Mouse (Mus musculus) cortical plate, adult 2 months (tissue): ENCODE measurements around the gene Jmjd7. TPM values are rescaled to one million over a fixed set of nuclear protein-coding genes. Genes with fewer than 3 reads are reported as not detected.
A peak's percentile ranks its signal among the peaks of the same experiment; 100 is the strongest.

Experiments used
- H3K27ac ChIP-seq: fragments of 200-500 bp; 2 replicates; pipeline ENCODE4 v1.5.1; 2012; ENCODE audit warnings: low read length, control low read depth, inconsistent platforms; ENCODE audit not compliant: insufficient read depth
- H3K4me1 ChIP-seq: fragments of 200-500 bp; 2 replicates; pipeline ENCODE4 v1.6.1; 2011; ENCODE audit warnings: low read length; ENCODE audit not compliant: control insufficient read depth, insufficient read depth
- H3K4me3 ChIP-seq: fragments of 200-500 bp; 2 replicates; pipeline ENCODE4 v1.5.1; 2011; ENCODE audit warnings: mild to moderate bottlenecking, low read length, control low read depth; ENCODE audit not compliant: insufficient read depth
- CTCF ChIP-seq: fragments of 200-500 bp; IDR thresholded peaks from 2 replicates; pipeline ENCODE4 v1.5.1; 2011; ENCODE audit warnings: mild to moderate bottlenecking, control low read depth, low read length; ENCODE audit not compliant: insufficient read depth; ENCODE audit errors: extremely low read depth
- POLR2A ChIP-seq: fragments of 200-500 bp; IDR thresholded peaks from 2 replicates; pipeline ENCODE4 v1.6.1; 2011; ENCODE audit warnings: mild to moderate bottlenecking, low read length, control low read depth; ENCODE audit not compliant: insufficient read depth; ENCODE audit errors: extremely low read depth
- polyA plus RNA-seq: library from polyadenylated mRNA; depleted of rRNA; stranded (reverse); fragments of >200 nt; gene quantifications from 2 replicates; pipeline ENCODE4 v1.2.3, GENCODE M21; 2012

The Jmjd7 gene
- polyA plus RNA-seq, 1 experiment, result 6.1 TPM

DNA sequence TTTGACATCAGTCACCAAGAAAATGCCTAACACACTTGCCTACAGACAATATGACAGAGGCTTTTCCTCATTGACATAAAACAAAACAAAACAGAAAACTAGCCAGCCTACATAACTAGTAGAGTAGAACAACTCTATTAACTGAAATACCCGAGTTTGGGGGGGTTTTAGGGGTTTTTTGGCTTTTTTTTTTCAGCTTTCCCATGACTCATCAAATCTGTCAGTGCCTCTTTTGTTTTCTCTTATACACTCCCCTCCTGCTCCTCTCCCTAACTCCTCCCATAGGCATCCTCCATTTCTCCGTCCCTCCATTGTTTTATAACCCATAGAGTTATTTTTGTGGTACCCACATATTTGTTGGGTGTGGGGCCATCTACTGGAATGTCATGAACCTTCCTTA is 33.8 kb upstream of the Jmjd7 start:
- Histone ChIP-seq H3K4me3 (no peak overlapping the region), H3K27ac (no peak overlapping the region), H3K4me1 (peaks cover 15% of the 10 kb centered on the region)
- no peak for TF ChIP-seq CTCF

DNA sequence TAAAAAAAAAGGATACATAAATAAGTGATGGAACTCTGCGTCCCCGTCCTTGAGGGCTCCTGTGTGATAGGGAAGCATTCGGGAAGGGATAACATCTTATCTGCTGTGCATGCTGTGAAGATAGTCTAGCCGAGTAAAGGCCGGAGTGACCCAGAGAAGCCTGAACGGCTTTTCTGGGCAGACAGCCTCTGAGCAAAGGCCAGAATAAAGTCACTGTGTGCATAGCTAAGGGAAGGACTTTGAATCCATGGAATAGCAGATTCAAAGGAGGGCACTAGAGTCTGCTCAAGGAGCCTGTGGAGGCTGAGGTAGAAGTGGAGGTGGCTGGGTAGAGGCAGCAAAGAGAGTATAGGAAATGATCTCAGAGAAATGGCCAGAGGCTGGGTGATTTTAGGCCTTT is 32.4 kb upstream of the Jmjd7 start:
- no peak overlapping the region for H3K27ac ChIP-seq
- TF ChIP-seq CTCF (no peak), POLR2A (no peak)
- H3K4me3 ChIP-seq, result no peak overlapping the region
- peaks cover 12% of the 10 kb centered on the region for H3K4me1 ChIP-seq

DNA sequence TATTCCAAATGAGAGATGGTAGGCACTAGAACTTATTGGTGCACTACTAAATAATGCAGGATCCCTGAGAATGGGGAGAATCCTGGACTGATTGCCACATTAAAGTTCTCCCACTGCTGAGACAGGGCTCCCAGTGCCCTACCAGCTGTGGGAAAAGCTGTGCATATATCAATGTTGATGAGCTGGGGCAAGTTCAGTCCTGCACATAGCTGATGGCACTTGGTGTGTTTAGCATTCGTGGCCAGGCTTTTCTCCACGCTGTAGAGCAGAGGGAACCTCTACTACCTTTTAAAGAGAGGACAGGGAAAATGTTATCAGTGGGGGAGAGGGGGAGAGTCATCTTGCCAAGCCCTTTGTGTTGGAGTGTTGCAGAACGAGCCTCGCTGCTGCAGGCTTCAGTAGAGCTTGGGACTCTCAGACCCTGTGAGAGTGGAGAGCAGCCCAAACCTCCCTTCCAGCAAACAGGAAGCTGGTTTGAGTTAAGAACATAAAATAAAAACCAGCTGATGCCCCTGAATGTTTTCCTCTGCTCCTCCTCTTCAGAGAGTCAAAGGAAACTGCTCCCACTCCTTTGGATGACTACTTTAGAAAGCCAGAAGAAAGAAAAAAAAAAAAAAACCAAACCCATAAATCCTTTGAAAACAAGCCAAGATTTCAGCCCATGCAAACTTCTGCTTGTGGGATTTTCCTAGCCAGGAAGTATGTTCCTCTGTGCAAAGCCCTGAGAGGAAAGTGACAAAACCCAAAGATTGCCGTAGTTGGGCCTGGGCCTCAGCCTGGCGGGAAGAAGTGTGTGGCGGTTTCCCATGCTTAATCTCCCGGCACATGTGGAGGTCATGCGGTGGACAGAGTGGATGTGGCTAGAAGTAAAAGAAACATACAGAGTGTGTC is 31.6 kb upstream of the Jmjd7 start:
- no peak for TF ChIP-seq POLR2A
- no peak for TF ChIP-seq CTCF
- peaks cover 12% of the 10 kb centered on the region for H3K4me1 ChIP-seq
- 0 out of 2 replicates have a peak overlapping the region, but pooled peaks have one; percentile 45 for H3K27ac ChIP-seq
- no peak overlapping the region for H3K4me3 ChIP-seq

DNA sequence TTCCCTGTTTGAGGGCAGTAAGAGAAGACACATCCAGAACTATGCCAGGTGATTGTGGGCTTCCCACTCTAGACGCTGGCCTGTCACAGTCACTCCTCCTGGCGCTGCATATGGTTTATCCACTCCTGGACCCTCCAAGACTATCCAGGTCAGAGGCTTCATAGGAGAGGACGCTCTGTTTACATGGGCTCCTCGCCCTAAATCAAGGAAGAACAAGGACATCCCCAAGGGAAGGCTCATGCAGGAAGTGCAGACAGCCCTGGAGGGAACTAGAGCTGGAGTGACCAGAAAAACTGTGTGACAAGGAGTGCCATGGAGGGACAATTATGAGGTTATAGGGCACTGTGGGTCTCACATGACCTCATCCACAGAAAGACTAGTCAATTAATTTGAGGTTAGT is 29.9 kb upstream of the Jmjd7 start:
- H3K4me3 ChIP-seq, result no peak overlapping the region
- no peak overlapping the region for H3K27ac ChIP-seq
- H3K4me1 ChIP-seq, result peaks cover 12% of the 10 kb centered on the region
- TF ChIP-seq POLR2A (no peak), CTCF (no peak)

DNA sequence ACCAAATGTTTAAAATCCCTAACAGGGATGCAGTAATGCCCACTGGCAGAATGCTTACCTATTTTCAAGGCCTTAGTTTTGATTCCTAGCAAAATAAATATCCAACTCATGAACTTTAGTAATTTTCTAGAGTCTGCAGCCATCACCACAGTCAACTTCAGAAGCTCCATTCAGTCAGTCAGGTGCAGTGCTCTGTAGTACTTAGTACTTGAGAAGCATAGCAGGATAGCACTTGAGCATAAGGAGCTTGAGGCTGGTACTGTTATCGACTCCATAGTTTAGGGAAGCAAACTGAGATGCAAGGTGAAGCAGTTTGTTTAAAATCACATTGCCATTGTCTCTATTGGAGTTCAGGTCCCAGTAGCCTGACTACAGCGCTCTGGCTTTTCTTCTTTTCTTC is 27.6 kb upstream of the Jmjd7 start:
- no peak overlapping the region for H3K27ac ChIP-seq
- TF ChIP-seq CTCF, result no peak
- TF ChIP-seq POLR2A, result no peak
- no peak overlapping the region for H3K4me3 ChIP-seq
- peaks cover 11% of the 10 kb centered on the region for H3K4me1 ChIP-seq

DNA sequence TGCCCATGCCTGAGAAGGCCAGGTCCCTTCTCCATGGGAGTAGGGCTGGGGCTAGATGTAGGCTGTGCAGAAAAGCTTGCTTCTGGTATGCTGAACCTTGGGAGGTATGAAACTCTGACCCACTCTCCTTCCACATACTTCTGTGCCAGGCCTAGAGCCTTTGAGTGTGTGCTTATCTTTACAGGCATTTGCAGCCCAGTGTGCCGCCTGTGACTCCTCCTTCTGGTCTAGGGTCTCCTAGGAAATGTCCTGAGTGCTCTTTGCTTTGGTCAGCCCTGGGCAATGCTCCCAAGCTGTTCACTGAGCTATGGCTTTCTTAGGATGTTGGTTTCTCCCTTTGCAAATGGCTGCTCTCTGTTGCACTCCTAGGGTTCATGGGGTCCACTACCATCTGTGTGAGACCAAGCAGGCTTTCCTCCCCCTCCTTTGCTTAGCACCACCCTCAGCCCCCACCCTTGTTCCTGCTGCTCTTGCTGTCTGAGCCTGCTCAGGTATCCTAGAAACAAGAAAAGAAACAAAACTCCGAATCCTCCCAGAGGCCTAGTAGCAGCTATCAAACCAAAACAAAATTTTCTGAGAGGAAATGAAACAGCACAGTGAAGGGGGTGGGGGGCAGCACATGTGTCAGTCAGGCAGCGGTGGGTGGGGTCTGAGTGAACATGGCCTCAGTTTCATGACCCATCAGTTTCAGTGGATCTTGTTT is 26.2 kb upstream of the Jmjd7 start:
- Histone ChIP-seq H3K4me1 (peaks cover 4% of the 10 kb centered on the region), H3K4me3 (no peak overlapping the region), H3K27ac (no peak overlapping the region)
- no peak for TF ChIP-seq CTCF
- TF ChIP-seq POLR2A, result no peak

DNA sequence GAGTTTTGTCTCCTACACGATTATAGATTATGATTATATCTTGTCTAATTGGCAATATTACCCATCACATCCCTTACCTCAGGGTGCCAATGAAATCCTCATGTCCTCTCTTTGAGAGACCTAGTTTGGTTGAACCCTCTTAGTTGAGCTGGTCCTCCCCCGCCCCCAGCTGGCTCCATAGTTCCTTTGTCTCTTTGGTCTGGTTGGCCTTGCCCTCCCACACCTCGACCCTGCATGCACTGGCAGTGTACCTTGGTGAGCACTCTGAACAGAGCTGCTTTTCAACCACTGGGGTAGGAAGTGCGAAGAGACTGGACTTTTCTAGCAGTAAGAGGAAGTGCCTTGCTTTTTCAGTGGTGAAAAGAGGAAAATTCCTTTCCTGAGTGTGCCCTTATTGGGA is 25.3 kb upstream of the Jmjd7 start:
- no peak for TF ChIP-seq POLR2A
- TF ChIP-seq CTCF, result no peak

DNA sequence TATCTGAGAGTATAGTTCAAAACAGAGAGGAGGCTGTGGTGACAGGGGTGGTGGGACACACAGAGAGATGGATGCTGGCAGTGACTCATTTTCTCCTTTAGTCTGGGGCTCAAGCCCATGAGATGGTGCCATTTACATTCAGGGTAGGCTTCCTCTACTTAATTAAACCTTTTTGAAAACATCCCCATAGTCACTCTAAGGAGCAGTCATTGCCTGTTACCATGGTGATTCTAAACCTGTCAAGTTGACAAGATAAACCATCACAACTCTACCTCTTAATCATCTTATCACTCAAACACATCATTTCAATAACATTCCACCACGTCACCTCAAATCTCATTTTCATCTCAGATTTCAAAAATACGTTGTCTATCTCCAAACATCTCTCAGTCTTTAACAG is 23.3 kb upstream of the Jmjd7 start:
- Histone ChIP-seq H3K27ac (no peak overlapping the region), H3K4me1 (peaks cover 4% of the 10 kb centered on the region), H3K4me3 (no peak overlapping the region)
- no peak for TF ChIP-seq POLR2A
- TF ChIP-seq CTCF, result no peak

More for the DNA sequence above, 25.3 kb upstream of the Jmjd7 start:
- Histone ChIP-seq H3K27ac (no peak overlapping the region), H3K4me3 (no peak overlapping the region), H3K4me1 (peaks cover 2% of the 10 kb centered on the region)

DNA sequence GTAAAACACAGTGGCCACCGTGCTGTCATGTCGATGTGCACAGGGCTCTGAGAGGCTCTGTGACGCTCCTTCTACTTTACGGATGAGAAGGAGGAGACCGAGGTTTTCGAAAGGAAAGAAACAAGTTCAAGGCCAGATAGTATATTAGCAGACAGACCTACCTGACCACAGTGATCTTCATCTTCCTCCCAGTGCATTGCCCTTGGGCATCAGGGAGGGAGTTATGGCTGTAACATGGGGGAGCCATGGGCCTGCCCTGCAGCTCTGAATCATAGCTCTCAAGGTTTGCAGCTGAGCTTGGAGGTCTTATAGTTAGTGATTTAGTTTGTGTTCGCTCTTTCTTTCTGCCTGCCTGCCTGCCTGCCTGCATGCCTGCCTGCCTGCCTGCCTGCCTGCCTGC is 20.6 kb upstream of the Jmjd7 start:
- TF ChIP-seq CTCF (no peak), POLR2A (no peak)
- H3K4me3 ChIP-seq, result no peak overlapping the region
- peaks cover 6% of the 10 kb centered on the region for H3K4me1 ChIP-seq
- no peak overlapping the region for H3K27ac ChIP-seq
